21 mouse cellular contexts compared by ENCODE assay signal in genomic region chr13:95055742-95056388, GRCm38 (mm10).
A peak's percentile ranks its signal among the peaks of the same experiment; 100 is the strongest.
DNase-seq lines count a peak whose midpoint lies in the region; ATAC-seq lines count a peak whose summit lies in the region.
"Had no signal": no experiment of that assay in that cellular context is flagged by ENCODE, and none has a peak within 500 bp of the region (broad histone marks: within the 10 kb centered on the region; RNA-seq: fewer than 3 reads in every experiment).

No protein-coding gene starts in this region.

- no peaks in the 10 kb centered on the region for H3K4me1 ChIP-seq in embryonic facial prominence, embryonic 15.5 days
- no peaks in the 10 kb centered on the region for H3K4me1 ChIP-seq in neural tube, embryonic 15.5 days
- no peaks in the 10 kb centered on the region for H3K4me1 ChIP-seq in heart, embryonic 10.5 days
- H3K4me1 ChIP-seq: heart, embryonic 12.5 days; liver, embryonic 15.5 days; lung, embryonic 15.5 days; megakaryocyte, embryonic 14.5 days; midbrain, embryonic 13.5 days had no signal

- H3K36me3 ChIP-seq in embryonic facial prominence, embryonic 15.5 days: no peaks in the 10 kb centered on the region
- no peaks in the 10 kb centered on the region for H3K36me3 ChIP-seq in neural tube, embryonic 15.5 days
- H3K36me3 ChIP-seq in heart, embryonic 10.5 days: no peaks in the 10 kb centered on the region
- H3K36me3 ChIP-seq: heart, embryonic 12.5 days; hindbrain, embryonic 10.5 days; liver, embryonic 15.5 days; lung, embryonic 15.5 days; midbrain, embryonic 13.5 days had no signal

- WGBS in embryonic facial prominence, embryonic 15.5 days: 48% methylated on average over 1 of the region's 1 CpGs
- WGBS in neural tube, embryonic 15.5 days: 74% methylated on average over 1 of the region's 1 CpGs
- WGBS in heart, embryonic 10.5 days: 82% methylated on average over 1 of the region's 1 CpGs

- DNase-seq in adrenal gland, adult (ENCODE audit: inconsistent age in 2 of 2, low spot score in 1 of 2): peak; percentile 26 to 74
- no peak for DNase-seq in adrenal gland, postnatal 10 days
- DNase-seq in kidney, adult 9 months: peak; percentile 13
- DNase-seq in kidney, postnatal 10 days: no peak
- peak; percentile 16 for DNase-seq in A20 (ENCODE audit: low read depth, low spot score)
- DNase-seq in heart, embryonic 10.5 days (ENCODE audit: low spot score): no peak
- DNase-seq: cerebellum, adult 11-12 months; cerebellum, postnatal 10 days; heart, postnatal 10 days; liver; lung, postnatal 36 days had no signal

- H3K27ac ChIP-seq in embryonic facial prominence, embryonic 15.5 days (replicated peaks): 0 out of 2 replicates have a peak overlapping the region, but pooled peaks have one; percentile 3
- no peak overlapping the region for H3K27ac ChIP-seq in neural tube, embryonic 15.5 days (replicated peaks)
- no peak overlapping the region for H3K27ac ChIP-seq in heart, embryonic 10.5 days
- H3K27ac ChIP-seq: hindbrain, embryonic 10.5 days; hindbrain, postnatal 0 days; liver, embryonic 15.5 days; lung, embryonic 15.5 days; midbrain, embryonic 13.5 days had no signal

- H3K4me3 ChIP-seq in embryonic facial prominence, embryonic 15.5 days (replicated peaks): no peak overlapping the region
- H3K4me3 ChIP-seq in neural tube, embryonic 15.5 days (replicated peaks): no peak overlapping the region
- no peak overlapping the region for H3K4me3 ChIP-seq in heart, embryonic 10.5 days
- H3K4me3 ChIP-seq: heart, embryonic 12.5 days; hindbrain, embryonic 10.5 days; liver, embryonic 15.5 days; lung, embryonic 15.5 days; megakaryocyte, embryonic 14.5 days; midbrain, embryonic 13.5 days had no signal

- peak; percentile 69 for ATAC-seq in embryonic facial prominence, embryonic 15.5 days (ENCODE audit: insufficient number of reproducible peaks, low FRiP score, low TSS enrichment, low read depth)
- no peak for ATAC-seq in neural tube, embryonic 15.5 days (ENCODE audit: low FRiP score)
- ATAC-seq: hindbrain, postnatal 0 days; intestine, embryonic 16.5 days; midbrain, embryonic 13.5 days had no signal

- H3K4me2 ChIP-seq in embryonic facial prominence, embryonic 15.5 days (replicated peaks): no peak overlapping the region
- H3K4me2 ChIP-seq in neural tube, embryonic 15.5 days: no peak overlapping the region
- H3K4me2 ChIP-seq: heart, embryonic 12.5 days; liver, embryonic 15.5 days; lung, embryonic 15.5 days; midbrain, embryonic 13.5 days had no signal

- H3K27me3 ChIP-seq in embryonic facial prominence, embryonic 15.5 days: no peaks in the 10 kb centered on the region
- no peaks in the 10 kb centered on the region for H3K27me3 ChIP-seq in neural tube, embryonic 15.5 days (replicated peaks)
- no peaks in the 10 kb centered on the region for H3K27me3 ChIP-seq in heart, embryonic 10.5 days (ENCODE audit: insufficient read depth, poor library complexity, severe bottlenecking)
- H3K27me3 ChIP-seq: heart, embryonic 12.5 days; liver, embryonic 15.5 days; lung, embryonic 15.5 days; midbrain, embryonic 13.5 days had no signal

- no peak overlapping the region for H3K9ac ChIP-seq in embryonic facial prominence, embryonic 15.5 days
- H3K9ac ChIP-seq in neural tube, embryonic 15.5 days (replicated peaks): no peak overlapping the region
- H3K9ac ChIP-seq: heart, embryonic 12.5 days; liver, embryonic 15.5 days; lung, embryonic 15.5 days; midbrain, embryonic 13.5 days had no signal

- H3K9me3 ChIP-seq in embryonic facial prominence, embryonic 15.5 days (replicated peaks): no peaks in the 10 kb centered on the region
- no peaks in the 10 kb centered on the region for H3K9me3 ChIP-seq in neural tube, embryonic 15.5 days (replicated peaks)
- no peaks in the 10 kb centered on the region for H3K9me3 ChIP-seq in heart, embryonic 10.5 days
- H3K9me3 ChIP-seq: heart, embryonic 12.5 days; hindbrain, embryonic 10.5 days; liver, embryonic 15.5 days; lung, embryonic 15.5 days; midbrain, embryonic 13.5 days had no signal

Comparison
In these comparisons a context has a peak if more than half of its experiments do, and no peak if none do; other contexts are left out.
1. DNase-seq: peak in adrenal gland, adult (2 of 2), kidney, adult 9 months (single experiment) and A20 (single experiment); none in adrenal gland, postnatal 10 days (single experiment), kidney, postnatal 10 days (single experiment) and heart, embryonic 10.5 days (single experiment).